Mouse (Mus musculus): ENCODE measurements around the gene Arrdc2. TPM values are rescaled to one million over a fixed set of nuclear protein-coding genes. Genes with fewer than 3 reads are reported as not detected.

The Arrdc2 gene
- 27.8 and 29.7 TPM in 2 replicates for polyA plus RNA-seq (2012; ENCODE audit: insufficient read depth, insufficient read length, missing spikeins)

GRCm38 (mm10) chr8:70839408-70840351 lies at the start of gene Arrdc2:
Gene Arrdc2 (minus strand): TSS chr8:70839720.
- TF ChIP-seq CTCF (IDR thresholded peaks at IDR 0.05; ENCODE audit: low read depth, low read length) (no peak), POLR2A (IDR thresholded peaks at IDR 0.05; ENCODE audit: borderline replicate concordance, low read depth, low read length) (peak; percentile 96; the same call in 1 of the 2 replicates)
- H3K4me1 ChIP-seq (ENCODE audit: control insufficient read depth, insufficient read depth, low read length): peaks cover 13% of the 10 kb centered on the region
- peak within 1 kb of the TSS; percentile 72 for H3K4me3 ChIP-seq (ENCODE audit: insufficient read depth, low read length)
- H3K27ac ChIP-seq (ENCODE audit: insufficient read depth, low read depth, low read length): peak within 1 kb of the TSS; percentile 97

GRCm38 (mm10) chr8:70887669-70888068 lies 48.1 kb upstream of the Arrdc2 start:
- H3K27ac ChIP-seq (ENCODE audit: insufficient read depth, low read depth, low read length): no peak overlapping the region
- no peak overlapping the region for H3K4me3 ChIP-seq (ENCODE audit: insufficient read depth, low read length)
- H3K4me1 ChIP-seq (ENCODE audit: control insufficient read depth, insufficient read depth, low read length): peaks cover 16% of the 10 kb centered on the region
- TF ChIP-seq CTCF (IDR thresholded peaks at IDR 0.05; ENCODE audit: low read depth, low read length) (no peak), POLR2A (IDR thresholded peaks at IDR 0.05; ENCODE audit: borderline replicate concordance, low read depth, low read length) (no peak)

GRCm38 (mm10) chr8:70885612-70886011 lies 46.1 kb upstream of the Arrdc2 start:
- no peak overlapping the region for H3K27ac ChIP-seq (ENCODE audit: insufficient read depth, low read depth, low read length)
- no peak overlapping the region for H3K4me3 ChIP-seq (ENCODE audit: insufficient read depth, low read length)
- H3K4me1 ChIP-seq (ENCODE audit: control insufficient read depth, insufficient read depth, low read length): peaks cover 16% of the 10 kb centered on the region
- TF ChIP-seq CTCF (IDR thresholded peaks at IDR 0.05; ENCODE audit: low read depth, low read length): no peak
- no peak for TF ChIP-seq POLR2A (IDR thresholded peaks at IDR 0.05; ENCODE audit: borderline replicate concordance, low read depth, low read length)

GRCm38 (mm10) chr8:70884683-70885082 lies 45.2 kb upstream of the Arrdc2 start:
- peaks cover 16% of the 10 kb centered on the region for H3K4me1 ChIP-seq (ENCODE audit: control insufficient read depth, insufficient read depth, low read length)
- H3K27ac ChIP-seq (ENCODE audit: insufficient read depth, low read depth, low read length): no peak overlapping the region
- TF ChIP-seq POLR2A (IDR thresholded peaks at IDR 0.05; ENCODE audit: borderline replicate concordance, low read depth, low read length) (no peak), CTCF (IDR thresholded peaks at IDR 0.05; ENCODE audit: low read depth, low read length) (no peak)
- H3K4me3 ChIP-seq (ENCODE audit: insufficient read depth, low read length): no peak overlapping the region

GRCm38 (mm10) chr8:70884186-70884585 lies 44.7 kb upstream of the Arrdc2 start:
- Histone ChIP-seq H3K4me1 (ENCODE audit: control insufficient read depth, insufficient read depth, low read length) (peaks cover 16% of the 10 kb centered on the region), H3K27ac (ENCODE audit: insufficient read depth, low read depth, low read length) (no peak overlapping the region), H3K4me3 (ENCODE audit: insufficient read depth, low read length) (no peak overlapping the region)
- TF ChIP-seq CTCF (IDR thresholded peaks at IDR 0.05; ENCODE audit: low read depth, low read length): no peak
- TF ChIP-seq POLR2A (IDR thresholded peaks at IDR 0.05; ENCODE audit: borderline replicate concordance, low read depth, low read length): no peak

- Histone ChIP-seq H3K27ac (ENCODE audit: insufficient read depth, low read depth, low read length) (no peak overlapping the region), H3K4me3 (ENCODE audit: insufficient read depth, low read length) (no peak overlapping the region), H3K4me1 (ENCODE audit: control insufficient read depth, insufficient read depth, low read length) (peaks cover 12% of the 10 kb centered on the region)
- TF ChIP-seq POLR2A (IDR thresholded peaks at IDR 0.05; ENCODE audit: borderline replicate concordance, low read depth, low read length) (no peak), CTCF (IDR thresholded peaks at IDR 0.05; ENCODE audit: low read depth, low read length) (no peak)
Measured at GRCm38 (mm10) chr8:70880546-70880945, 41.0 kb upstream of the Arrdc2 start.

GRCm38 (mm10) chr8:70880126-70880525 lies 40.6 kb upstream of the Arrdc2 start:
- TF ChIP-seq POLR2A (IDR thresholded peaks at IDR 0.05; ENCODE audit: borderline replicate concordance, low read depth, low read length): no peak
- TF ChIP-seq CTCF (IDR thresholded peaks at IDR 0.05; ENCODE audit: low read depth, low read length): no peak
- Histone ChIP-seq H3K27ac (ENCODE audit: insufficient read depth, low read depth, low read length) (no peak overlapping the region), H3K4me3 (ENCODE audit: insufficient read depth, low read length) (no peak overlapping the region), H3K4me1 (ENCODE audit: control insufficient read depth, insufficient read depth, low read length) (peaks cover 8% of the 10 kb centered on the region)

- Histone ChIP-seq H3K4me1 (ENCODE audit: control insufficient read depth, insufficient read depth, low read length) (0 out of 2 replicates have a peak, but pooled peaks cover 3% of the 10 kb centered on the region), H3K27ac (ENCODE audit: insufficient read depth, low read depth, low read length) (no peak overlapping the region), H3K4me3 (ENCODE audit: insufficient read depth, low read length) (no peak overlapping the region)
- no peak for TF ChIP-seq CTCF (IDR thresholded peaks at IDR 0.05; ENCODE audit: low read depth, low read length)
- TF ChIP-seq POLR2A (IDR thresholded peaks at IDR 0.05; ENCODE audit: borderline replicate concordance, low read depth, low read length): no peak
Measured at GRCm38 (mm10) chr8:70879500-70879899, 40.0 kb upstream of the Arrdc2 start.

- no peak overlapping the region for H3K27ac ChIP-seq (ENCODE audit: insufficient read depth, low read depth, low read length)
- no peaks in the 10 kb centered on the region for H3K4me1 ChIP-seq (ENCODE audit: control insufficient read depth, insufficient read depth, low read length)
- no peak overlapping the region for H3K4me3 ChIP-seq (ENCODE audit: insufficient read depth, low read length)
- TF ChIP-seq CTCF (IDR thresholded peaks at IDR 0.05; ENCODE audit: low read depth, low read length) (no peak), POLR2A (IDR thresholded peaks at IDR 0.05; ENCODE audit: borderline replicate concordance, low read depth, low read length) (no peak)
Measured at GRCm38 (mm10) chr8:70878178-70878577, 38.7 kb upstream of the Arrdc2 start.

- Histone ChIP-seq H3K4me3 (ENCODE audit: insufficient read depth, low read length) (no peak overlapping the region), H3K27ac (ENCODE audit: insufficient read depth, low read depth, low read length) (no peak overlapping the region), H3K4me1 (ENCODE audit: control insufficient read depth, insufficient read depth, low read length) (no peaks in the 10 kb centered on the region)
- TF ChIP-seq POLR2A (IDR thresholded peaks at IDR 0.05; ENCODE audit: borderline replicate concordance, low read depth, low read length): no peak
- TF ChIP-seq CTCF (IDR thresholded peaks at IDR 0.05; ENCODE audit: low read depth, low read length): no peak
Measured at GRCm38 (mm10) chr8:70876382-70876781, 36.9 kb upstream of the Arrdc2 start.
